Mouse (Mus musculus) neural tube, embryonic 11.5 days (tissue): Measurements from ENCODE around the gene Actl6b. TPM values are rescaled to one million over a fixed set of nuclear protein-coding genes. Genes with fewer than 3 reads are reported as not detected.
A peak's percentile ranks its signal among the peaks of the same experiment; 100 is the strongest.

ENCODE experiments used
- ATAC-seq: fragments of 200-750 bp; cut with Nextera tagmentation; 2 replicates; pipeline ENCODE4 v1.8.0; 2017; ENCODE audit warnings: moderate number of reproducible peaks, mild to moderate bottlenecking, moderate TSS enrichment, moderate library complexity; ENCODE audit not compliant: insufficient read depth, low FRiP score, low TSS enrichment
- DNase-seq: peaks from one replicate; pipeline ENCODE4 v3.0.0-alpha.2; 2015; ENCODE audit warnings: low spot score
- H3K27ac ChIP-seq: fragments of 300-500 bp; sonication (generic); 2 replicates; pipeline ENCODE4 v1.5.1; 2014; ENCODE audit warnings: low read depth, mild to moderate bottlenecking, low read length
- H3K27me3 ChIP-seq: fragments of 300-500 bp; sonication (generic); 2 replicates; pipeline ENCODE4 v1.6.1; 2014; ENCODE audit warnings: mild to moderate bottlenecking, low read length, mixed read lengths; ENCODE audit not compliant: control insufficient read depth, insufficient read depth
- H3K36me3 ChIP-seq: fragments of 300-500 bp; sonication (generic); 2 replicates; pipeline ENCODE4 v1.6.1; 2014; ENCODE audit warnings: mild to moderate bottlenecking, low read length, moderate library complexity, mixed read lengths; ENCODE audit not compliant: control insufficient read depth, insufficient read depth
- H3K4me1 ChIP-seq: fragments of 300-500 bp; sonication (generic); 2 replicates; pipeline ENCODE4 v1.6.1; 2014; ENCODE audit warnings: low read length, mixed read lengths; ENCODE audit not compliant: control insufficient read depth, insufficient read depth
- H3K4me2 ChIP-seq: fragments of 300-500 bp; sonication (generic); 2 replicates; pipeline ENCODE4 v1.6.1; 2014; ENCODE audit warnings: low read depth, mild to moderate bottlenecking, moderate library complexity
- H3K4me3 ChIP-seq: fragments of 300-500 bp; sonication (generic); 2 replicates; pipeline ENCODE4 v1.5.1; 2014; ENCODE audit warnings: low read depth, low read length
- H3K9ac ChIP-seq: fragments of 300-500 bp; sonication (generic); 2 replicates; pipeline ENCODE4 v1.6.1; 2014; ENCODE audit warnings: mild to moderate bottlenecking, low read length
- H3K9me3 ChIP-seq: fragments of 300-500 bp; sonication (generic); 2 replicates; pipeline ENCODE4 v1.6.1; 2016; ENCODE audit warnings: low read length; ENCODE audit not compliant: control insufficient read depth
- WGBS: fragments of 180-500 bp; shearing (Covaris S2); extraction: QIAGEN DNeasy Blood & Tissue Kit; methylation state at CpG from one replicate; pipeline ENCODE4 v1.1.7; 2014; 5-methylcytosine and 5-hydroxymethylcytosine counted together
- polyA plus RNA-seq: library from polyadenylated mRNA; unstranded; fragments of >200 nt; fragmentation: Nextera tagmentation; extraction: Ambion mirVana; gene quantifications from 2 replicates; pipeline ENCODE4 v1.2.1, GENCODE M21; 2014

Actl6b gene
- polyA plus RNA-seq, 1 experiment from 2014 or later = 40.0 TPM

DNA sequence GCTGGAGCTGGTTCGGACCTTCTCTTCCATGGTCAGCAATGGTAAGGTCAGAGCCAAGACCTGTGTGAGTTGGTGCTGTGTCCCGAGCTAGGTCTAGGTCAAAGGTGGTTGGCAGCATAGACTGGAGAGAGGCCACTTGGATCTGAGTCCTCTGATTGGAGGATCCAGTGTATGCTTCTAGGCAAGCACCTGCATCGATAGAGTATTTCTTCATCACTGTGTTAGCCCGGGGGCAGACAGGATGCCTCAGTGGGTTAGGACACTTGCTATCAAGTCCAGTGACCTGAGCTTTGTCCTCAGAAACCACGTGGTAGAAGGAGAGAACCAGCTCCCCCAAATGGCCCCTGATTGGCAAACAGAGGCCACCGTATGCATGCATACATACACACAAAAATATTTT lies 26.9 kb downstream of the Actl6b start:
- H3K4me1 ChIP-seq = no peaks in the 10 kb centered on the region
- ATAC-seq = no peak

DNA sequence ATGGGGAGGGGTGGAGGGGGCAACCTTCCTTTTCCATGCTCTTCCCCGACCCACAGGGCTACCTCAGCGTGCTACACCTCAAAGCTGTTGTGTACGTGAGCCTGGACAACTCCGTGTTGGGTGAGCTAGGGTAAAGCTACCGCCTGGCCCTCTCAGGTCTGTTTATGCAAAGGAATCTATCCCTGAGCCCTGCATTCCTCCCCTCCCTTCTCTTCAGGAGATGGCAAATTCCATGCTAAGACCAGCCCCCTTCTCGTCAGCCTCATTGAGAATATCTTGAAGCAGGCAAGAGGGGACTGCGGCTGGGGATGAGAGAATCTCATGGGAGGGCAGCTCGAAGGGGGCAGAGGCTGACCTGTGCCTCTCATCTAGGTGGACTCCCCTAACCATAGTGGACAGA lies 29.4 kb downstream of the Actl6b start:
- 37% methylated on average over 8 of the region's 8 CpGs for WGBS
- no peak for ATAC-seq

More for the DNA sequence above, 26.9 kb downstream of the Actl6b start:
- H3K4me2 ChIP-seq = no peak overlapping the region
- H3K9ac ChIP-seq = no peak overlapping the region
- WGBS = 81% methylated on average over 6 of the region's 6 CpGs
- no peaks in the 10 kb centered on the region for H3K36me3 ChIP-seq
- no peak for DNase-seq
- H3K27me3 ChIP-seq = peaks cover 15% of the 10 kb centered on the region
- no peak overlapping the region for H3K4me3 ChIP-seq
- H3K27ac ChIP-seq = no peak overlapping the region
- H3K9me3 ChIP-seq = no peaks in the 10 kb centered on the region

DNA sequence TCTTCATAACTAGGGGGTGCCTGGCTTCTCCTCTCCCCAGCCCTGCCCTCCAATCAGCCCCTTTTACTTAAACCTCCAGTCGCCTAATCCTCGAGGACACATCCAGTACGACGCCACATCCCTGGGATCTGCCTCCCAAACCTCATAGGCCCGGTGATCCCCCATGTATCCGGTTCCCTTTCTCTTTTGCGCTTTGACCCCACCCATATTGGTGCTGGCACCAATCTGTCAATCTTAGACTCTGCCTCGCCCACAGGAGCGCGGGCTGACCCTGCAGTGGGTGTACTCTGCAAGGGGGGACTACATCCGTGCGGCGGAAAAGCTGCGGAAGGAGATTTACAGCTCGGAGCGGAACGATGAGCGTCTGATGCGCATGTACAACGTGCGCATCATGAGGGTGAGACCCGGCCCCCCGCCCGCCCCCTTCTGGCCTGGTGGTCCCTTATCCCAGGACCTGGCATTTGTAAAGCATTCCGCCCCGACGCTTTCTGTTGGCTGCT lies 30.4 kb downstream of the Actl6b start:
- H3K9ac ChIP-seq = peak overlapping the region; percentile 39
- peak; percentile 45 for ATAC-seq

More for the DNA sequence above, 29.4 kb downstream of the Actl6b start:
- no peaks in the 10 kb centered on the region for H3K9me3 ChIP-seq
- H3K27me3 ChIP-seq = peaks cover 15% of the 10 kb centered on the region
- H3K27ac ChIP-seq = no peak overlapping the region
- no peak overlapping the region for H3K4me2 ChIP-seq
- DNase-seq = no peak
- no peak overlapping the region for H3K4me3 ChIP-seq
- H3K4me1 ChIP-seq = no peaks in the 10 kb centered on the region
- H3K36me3 ChIP-seq = no peaks in the 10 kb centered on the region
- H3K9ac ChIP-seq = no peak overlapping the region

DNA sequence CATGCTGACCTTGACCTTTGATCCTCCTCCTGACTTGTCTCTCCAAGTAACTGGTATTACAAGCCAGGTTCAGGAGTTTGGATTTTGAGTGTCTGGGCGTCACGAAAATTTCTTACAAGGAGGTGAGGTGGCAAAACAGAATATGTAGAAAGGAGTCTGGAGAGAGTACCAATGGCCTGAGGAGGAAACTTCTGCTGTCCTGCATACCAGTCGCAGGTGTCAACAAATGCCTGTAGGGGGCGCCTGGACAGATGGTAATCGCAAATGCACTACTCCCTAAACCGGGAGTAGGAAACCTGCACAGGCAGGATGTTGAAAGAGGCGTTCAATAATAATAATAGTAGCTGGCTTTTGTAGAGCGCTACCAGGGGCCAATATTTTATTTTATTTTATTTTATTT lies 31.7 kb downstream of the Actl6b start:
- WGBS = 33% methylated on average over 8 of the region's 8 CpGs
- H3K36me3 ChIP-seq = no peaks in the 10 kb centered on the region
- H3K4me3 ChIP-seq = no peak overlapping the region
- H3K9ac ChIP-seq = no peak overlapping the region
- H3K27me3 ChIP-seq = peaks cover 15% of the 10 kb centered on the region
- H3K4me1 ChIP-seq = no peaks in the 10 kb centered on the region
- DNase-seq (peak; percentile 53), ATAC-seq (no peak)
- no peaks in the 10 kb centered on the region for H3K9me3 ChIP-seq
- no peak overlapping the region for H3K27ac ChIP-seq
- no peak overlapping the region for H3K4me2 ChIP-seq

More for the DNA sequence above, 30.4 kb downstream of the Actl6b start:
- peak; percentile 69 for DNase-seq
- H3K36me3 ChIP-seq = no peaks in the 10 kb centered on the region
- H3K4me3 ChIP-seq = peak overlapping the region; percentile 24
- no peak overlapping the region for H3K27ac ChIP-seq
- H3K4me1 ChIP-seq = no peaks in the 10 kb centered on the region
- 22% methylated on average over 27 of the region's 27 CpGs for WGBS
- no peaks in the 10 kb centered on the region for H3K9me3 ChIP-seq
- H3K27me3 ChIP-seq = peaks cover 15% of the 10 kb centered on the region
- H3K4me2 ChIP-seq = peak overlapping the region; percentile 38

DNA sequence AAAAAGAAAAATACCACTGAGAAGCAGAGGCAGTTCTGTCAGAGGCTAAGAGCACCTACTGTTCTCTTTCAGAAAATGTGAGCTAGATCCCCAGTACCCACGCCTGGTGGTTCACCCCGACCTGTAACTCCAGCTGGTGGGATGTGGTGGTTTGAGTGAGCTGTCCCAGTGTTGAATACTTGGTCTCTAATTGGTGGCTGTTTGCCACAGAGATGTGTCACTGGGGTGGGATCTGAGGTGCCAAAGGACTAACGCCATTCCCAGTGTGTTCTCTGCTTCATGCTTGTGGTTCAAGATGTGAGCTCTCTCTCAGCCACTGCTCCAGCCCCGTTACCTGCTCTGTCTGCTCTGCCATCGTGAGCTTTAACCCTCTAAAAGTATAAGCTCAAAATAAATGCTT lies 37.2 kb downstream of the Actl6b start:
- Histone ChIP-seq H3K27me3 (no peaks in the 10 kb centered on the region), H3K4me3 (no peak overlapping the region), H3K4me1 (no peaks in the 10 kb centered on the region), H3K9me3 (no peaks in the 10 kb centered on the region), H3K9ac (no peak overlapping the region), H3K36me3 (no peaks in the 10 kb centered on the region), H3K4me2 (no peak overlapping the region), H3K27ac (no peak overlapping the region)
- WGBS = 74% methylated on average over 5 of the region's 5 CpGs
- DNase-seq = no peak
- ATAC-seq = no peak

DNA sequence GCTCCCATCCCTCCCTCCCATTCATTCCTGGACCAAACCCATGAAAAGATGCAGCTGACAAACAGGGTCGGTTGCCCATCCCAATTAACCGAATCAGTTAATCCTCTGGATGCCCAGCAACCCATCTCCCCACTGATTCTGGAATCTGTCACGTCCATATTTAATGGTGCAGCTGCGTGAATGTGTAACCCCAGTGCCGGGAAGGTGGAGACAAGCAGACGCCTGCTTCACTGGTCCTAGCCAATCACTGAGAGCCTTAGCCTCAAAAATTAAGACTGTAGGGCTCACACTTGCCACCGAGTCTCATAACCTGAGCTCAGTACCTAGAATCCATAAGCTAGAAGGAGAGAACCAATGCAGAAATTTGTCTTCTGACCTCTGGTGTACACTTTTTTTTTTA lies 42.6 kb downstream of the Actl6b start:
- H3K4me2 ChIP-seq = no peak overlapping the region
- H3K27ac ChIP-seq = no peak overlapping the region
- ATAC-seq (no peak), DNase-seq (no peak)
- no peaks in the 10 kb centered on the region for H3K27me3 ChIP-seq
- no peak overlapping the region for H3K4me3 ChIP-seq
- H3K4me1 ChIP-seq = peaks cover 10% of the 10 kb centered on the region; the same call in 1 of the 2 replicates
- peaks cover 2% of the 10 kb centered on the region; the same call in 1 of the 2 replicates for H3K36me3 ChIP-seq
- H3K9ac ChIP-seq = no peak overlapping the region
- WGBS = 72% methylated on average over 7 of the region's 7 CpGs
- H3K9me3 ChIP-seq = no peaks in the 10 kb centered on the region

DNA sequence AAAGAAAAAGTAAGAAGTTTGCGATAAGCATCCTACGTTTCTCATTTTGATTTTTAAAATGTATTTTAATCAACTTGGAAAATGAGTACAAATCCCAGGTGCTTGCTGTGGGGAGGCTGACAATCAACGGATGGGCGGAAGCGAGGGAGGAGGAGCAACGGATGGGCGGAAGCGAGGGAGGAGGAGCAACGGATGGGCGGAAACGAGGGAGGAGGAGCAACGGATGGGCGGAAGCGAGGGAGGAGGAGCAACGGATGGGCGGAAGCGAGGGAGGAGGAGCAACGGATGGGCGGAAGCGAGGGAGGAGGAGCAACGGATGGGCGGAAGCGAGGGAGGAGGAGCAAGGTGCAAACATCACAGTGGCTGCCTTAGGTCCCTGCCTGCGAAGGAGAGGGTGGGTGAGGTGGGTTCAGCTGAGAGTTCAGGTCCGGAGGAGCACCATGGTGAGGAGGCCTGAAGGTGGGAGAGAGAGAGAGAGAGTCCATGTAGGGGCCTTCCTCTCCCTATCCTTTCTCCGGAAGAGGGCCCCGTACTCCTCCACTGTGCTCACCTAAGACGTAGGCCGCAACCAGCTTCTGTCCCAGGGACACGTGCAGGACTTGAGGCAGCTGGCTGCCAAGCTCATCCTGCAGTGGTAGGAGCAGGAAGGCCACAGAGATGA lies 43.4 kb downstream of the Actl6b start:
- H3K9ac ChIP-seq = no peak overlapping the region
- 29% methylated on average over 26 of the region's 30 CpGs for WGBS
- peaks cover 10% of the 10 kb centered on the region; the same call in 1 of the 2 replicates for H3K4me1 ChIP-seq
- DNase-seq (no peak), ATAC-seq (no peak)
- no peak overlapping the region for H3K27ac ChIP-seq
- H3K9me3 ChIP-seq = no peaks in the 10 kb centered on the region
- peaks cover 2% of the 10 kb centered on the region; the same call in 1 of the 2 replicates for H3K36me3 ChIP-seq
- peak overlapping the region; percentile 26; the same call in 1 of the 2 replicates for H3K4me2 ChIP-seq
- no peak overlapping the region for H3K4me3 ChIP-seq
- no peaks in the 10 kb centered on the region for H3K27me3 ChIP-seq

DNA sequence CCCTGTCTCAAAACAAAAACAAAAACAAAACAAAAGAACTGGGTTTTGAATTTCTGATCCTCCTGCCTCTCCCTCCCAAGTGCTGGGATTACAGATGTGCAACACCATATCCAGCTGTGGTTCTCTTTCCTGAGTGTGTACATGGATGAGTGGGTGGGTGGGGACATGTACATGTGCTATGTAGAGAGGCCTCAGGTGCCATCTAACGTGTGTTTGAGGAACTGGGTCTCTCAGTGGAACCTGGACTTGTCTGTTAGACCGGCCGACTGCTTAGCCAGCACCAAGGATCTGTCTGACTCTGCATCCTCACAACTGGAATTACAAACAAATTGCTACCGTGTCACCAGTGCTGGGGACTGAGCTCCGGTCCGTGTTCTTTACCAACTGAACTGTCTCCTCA lies 44.3 kb downstream of the Actl6b start:
- ATAC-seq (no peak), DNase-seq (no peak)
- Histone ChIP-seq H3K36me3 (peaks cover 2% of the 10 kb centered on the region; the same call in 1 of the 2 replicates), H3K4me1 (peaks cover 10% of the 10 kb centered on the region; the same call in 1 of the 2 replicates), H3K27me3 (no peaks in the 10 kb centered on the region), H3K9me3 (no peaks in the 10 kb centered on the region), H3K4me2 (no peak overlapping the region), H3K27ac (no peak overlapping the region), H3K9ac (no peak overlapping the region), H3K4me3 (no peak overlapping the region)
- whole genome bisulfite sequencing = 93% methylated on average over 6 of the region's 6 CpGs
